Mouse (Mus musculus): ENCODE measurements around the gene Hddc3. TPM values are rescaled to one million over a fixed set of nuclear protein-coding genes. Genes with fewer than 3 reads are reported as not detected.
"Not testable (repeated sequence)": the region's sequence is repeated elsewhere in the genome, so short reads cannot be mapped to it uniquely, and the experiment has no call there.

Gene Hddc3
- polyA plus RNA-seq, 1 experiment from 2014 or later, result 27.4 TPM

DNA sequence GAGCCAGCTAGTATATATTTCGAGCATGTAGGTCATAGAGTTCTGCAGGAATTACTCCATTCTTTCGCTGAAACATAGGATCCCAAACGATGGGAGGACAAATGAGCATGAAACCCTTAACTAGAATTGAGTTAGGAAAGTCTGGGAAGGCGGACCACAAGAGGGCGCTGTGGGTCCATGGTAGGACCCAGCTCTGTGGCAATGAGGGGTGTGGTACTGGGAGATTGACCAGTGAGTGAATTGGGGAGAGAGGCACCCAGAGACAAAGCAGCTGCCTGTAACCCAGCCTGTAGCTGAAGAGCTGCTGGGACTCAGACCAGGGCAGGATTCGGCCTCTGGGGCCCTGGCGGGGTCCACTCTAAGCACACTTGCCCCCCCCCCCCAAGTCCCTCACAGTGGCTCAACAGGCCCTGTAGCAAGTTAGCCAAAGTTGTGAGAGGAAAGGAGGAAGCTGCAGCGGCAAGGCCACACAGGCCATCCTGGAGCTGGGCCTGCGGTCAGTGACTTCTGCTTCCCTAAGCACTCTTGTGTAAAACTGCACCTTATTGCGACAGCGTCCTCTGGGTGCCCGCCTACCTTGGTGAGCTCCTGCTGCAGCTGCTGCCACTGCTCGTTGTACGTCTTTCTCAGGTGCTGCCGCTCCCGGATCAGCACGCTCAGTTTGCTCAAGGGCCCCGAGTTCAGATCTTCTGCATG lies 43.5 kb downstream of the Hddc3 start:
- WGBS, result 31% methylated on average over 18 of the region's 18 CpGs
- no peaks in the 10 kb centered on the region for H3K27me3 ChIP-seq
- 0 out of 2 replicates have a peak overlapping the region, but pooled peaks have one; percentile 67 for H3K27ac ChIP-seq
- H3K4me1 ChIP-seq, result peaks cover 26% of the 10 kb centered on the region
- peak overlapping the region; percentile 55 for H3K4me2 ChIP-seq (replicated peaks)
- peak; percentile 61; the same call in 1 of the 2 replicates for ATAC-seq (ENCODE audit: insufficient number of reproducible peaks, insufficient read depth, low FRiP score, low TSS enrichment)
- H3K9me3 ChIP-seq, result no peaks in the 10 kb centered on the region
- peaks cover 15% of the 10 kb centered on the region for H3K36me3 ChIP-seq
- H3K9ac ChIP-seq, result peak overlapping the region; percentile 16; the same call in 1 of the 2 replicates
- no peak overlapping the region for H3K4me3 ChIP-seq

DNA sequence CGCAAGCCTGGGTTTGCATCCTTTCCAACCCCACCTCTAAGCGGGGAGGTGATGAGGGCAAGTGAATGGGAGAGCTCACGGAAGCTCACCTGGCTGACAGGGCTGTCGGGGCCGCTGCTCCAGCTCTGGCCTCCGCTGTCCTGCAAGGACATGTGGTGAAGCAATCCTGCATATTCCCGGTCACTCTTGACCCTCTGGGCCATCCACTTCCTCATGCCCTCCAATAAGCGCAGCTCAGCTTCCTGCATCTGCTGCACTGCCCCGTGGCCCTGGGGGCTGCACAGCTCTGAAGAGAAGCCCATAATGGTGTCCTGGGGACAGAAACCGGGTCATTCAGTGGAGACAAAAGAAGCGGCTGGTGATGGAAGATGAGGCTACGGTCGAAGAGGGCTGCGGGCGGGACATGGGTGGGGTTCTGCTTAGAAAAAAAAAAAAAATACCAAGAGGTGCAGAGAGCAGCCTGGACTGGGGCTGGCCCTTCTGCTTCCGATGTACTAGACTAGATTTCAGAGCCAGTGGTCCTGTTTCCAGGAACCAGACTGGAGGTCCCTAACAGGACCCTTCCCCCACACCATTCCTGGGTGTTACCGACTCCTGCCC lies 44.2 kb downstream of the Hddc3 start:
- H3K4me2 ChIP-seq (replicated peaks), result peak overlapping the region; percentile 55
- no peaks in the 10 kb centered on the region for H3K9me3 ChIP-seq
- H3K4me1 ChIP-seq, result peaks cover 26% of the 10 kb centered on the region
- no peaks in the 10 kb centered on the region for H3K27me3 ChIP-seq
- H3K9ac ChIP-seq, result peak overlapping the region; percentile 46
- ATAC-seq (ENCODE audit: insufficient number of reproducible peaks, insufficient read depth, low FRiP score, low TSS enrichment), result no peak
- H3K27ac ChIP-seq, result peak overlapping the region; percentile 67
- WGBS, result 28% methylated on average over 17 of the region's 17 CpGs
- H3K36me3 ChIP-seq, result peaks cover 23% of the 10 kb centered on the region
- H3K4me3 ChIP-seq, result peak overlapping the region; percentile 31

DNA sequence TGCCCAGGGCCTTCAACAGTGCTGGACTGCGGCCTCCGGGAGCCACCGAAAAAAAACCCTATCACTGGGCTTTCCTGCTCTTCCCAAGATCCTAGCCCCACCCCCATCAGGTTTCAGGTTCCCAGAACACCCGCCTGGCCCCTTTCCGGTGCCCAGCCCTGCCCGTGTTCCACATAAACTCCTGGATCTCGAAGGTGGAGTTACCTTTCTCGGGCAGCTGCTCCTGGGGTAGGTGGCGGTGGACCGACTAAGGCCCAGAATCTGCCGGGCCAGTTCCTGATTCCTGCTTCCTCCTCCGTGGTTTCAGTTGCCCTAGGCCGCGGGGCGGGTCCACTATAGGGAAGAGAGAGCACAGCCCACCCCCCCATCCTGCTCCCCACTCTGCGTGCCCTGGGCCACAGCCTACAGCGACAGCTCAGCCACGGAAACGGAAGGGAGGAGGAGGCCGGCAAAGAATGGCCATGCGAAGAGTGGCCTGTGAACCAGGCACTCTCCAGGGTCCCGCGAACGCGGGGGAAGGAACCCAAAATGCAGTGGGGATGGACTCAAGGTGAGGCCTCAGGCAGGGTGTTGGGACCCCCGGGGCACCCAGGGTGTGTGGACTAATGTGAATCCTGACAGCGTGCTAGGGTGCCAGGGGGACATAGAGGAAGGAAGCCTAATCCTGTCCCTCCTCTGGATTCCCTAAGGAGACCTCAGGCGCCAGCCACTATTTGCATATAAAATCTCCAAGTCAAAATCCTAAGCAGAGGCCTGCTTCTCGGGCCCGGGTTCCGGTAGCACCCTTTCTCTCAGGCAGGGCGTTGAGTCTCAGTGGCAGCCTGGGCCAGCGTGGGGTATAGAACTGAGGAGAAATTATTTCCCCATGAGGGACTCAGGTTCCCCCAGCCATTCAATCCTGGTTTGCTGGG lies 45.0 kb downstream of the Hddc3 start, which contains the start of gene Fes:
Gene Fes (minus strand): TSS at position 314 of the 911 bp plus-strand sequence.
- H3K9ac ChIP-seq, result peak within 1 kb of the TSS; percentile 46
- peaks cover 26% of the 10 kb centered on the region for H3K4me1 ChIP-seq
- H3K27ac ChIP-seq, result peak within 1 kb of the TSS; percentile 67
- WGBS, result 7% methylated on average over 33 of the region's 33 CpGs
- H3K27me3 ChIP-seq, result no peaks in the 10 kb centered on the region
- H3K36me3 ChIP-seq, result peaks cover 30% of the 10 kb centered on the region
- H3K4me3 ChIP-seq, result peak within 1 kb of the TSS; percentile 31
- peak within 1 kb of the TSS; percentile 55 for H3K4me2 ChIP-seq (replicated peaks)
- no peaks in the 10 kb centered on the region for H3K9me3 ChIP-seq
- 0 out of 2 replicates have a peak, but pooled peaks have one; percentile 16 for ATAC-seq (ENCODE audit: insufficient number of reproducible peaks, insufficient read depth, low FRiP score, low TSS enrichment)

DNA sequence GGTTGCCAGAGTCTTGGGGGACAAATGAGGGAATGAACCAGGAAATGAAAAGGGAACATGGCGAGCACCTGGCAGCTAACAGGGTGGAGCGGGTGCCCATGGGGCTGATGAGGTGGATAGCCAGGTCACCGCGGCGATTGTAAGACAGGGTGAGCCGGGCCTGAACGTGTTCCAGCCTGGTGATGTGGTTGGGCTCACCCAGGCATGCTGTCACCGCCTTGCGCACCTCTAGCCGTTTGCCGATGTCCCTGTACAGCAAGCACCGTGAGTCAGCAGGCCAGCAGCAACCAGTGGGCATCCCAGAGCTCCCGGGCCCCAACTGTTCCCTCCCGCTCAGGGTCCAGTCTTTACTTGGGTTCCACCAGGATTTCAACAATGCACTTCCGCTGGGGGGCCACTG lies 49.2 kb downstream of the Hddc3 start:
- Histone ChIP-seq H3K9me3 (no peaks in the 10 kb centered on the region), H3K4me2 (replicated peaks) (no peak overlapping the region), H3K4me3 (no peak overlapping the region), H3K4me1 (peaks cover 19% of the 10 kb centered on the region), H3K27ac (no peak overlapping the region), H3K36me3 (peaks cover 67% of the 10 kb centered on the region), H3K9ac (no peak overlapping the region), H3K27me3 (no peaks in the 10 kb centered on the region)
- no peak for ATAC-seq (ENCODE audit: insufficient number of reproducible peaks, insufficient read depth, low FRiP score, low TSS enrichment)
- WGBS, result 92% methylated on average over 15 of the region's 15 CpGs

DNA sequence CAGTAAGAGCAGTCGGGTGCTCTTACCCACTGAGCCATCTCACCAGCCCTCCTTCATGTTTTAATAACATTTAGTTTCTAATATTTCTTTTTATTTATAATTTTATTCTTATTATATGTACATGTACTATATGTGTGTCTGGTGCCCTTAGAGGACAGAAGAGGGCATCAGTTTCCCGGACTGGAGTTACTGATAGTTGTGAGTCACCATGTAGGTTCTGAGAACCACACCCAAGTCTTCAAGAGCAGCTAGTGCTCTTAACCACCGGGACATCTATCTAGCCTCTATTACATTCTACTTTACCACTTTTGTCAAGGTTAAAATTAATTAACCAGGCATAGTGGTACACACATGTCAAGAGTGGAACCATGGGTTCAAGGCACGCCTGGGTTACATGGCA lies 51.7 kb downstream of the Hddc3 start:
- WGBS, result 89% methylated on average over 4 of the region's 4 CpGs
- ATAC-seq (ENCODE audit: insufficient number of reproducible peaks, insufficient read depth, low FRiP score, low TSS enrichment), result no peak
- Histone ChIP-seq H3K9me3 (no peaks in the 10 kb centered on the region), H3K4me3 (no peak overlapping the region), H3K36me3 (peaks cover 77% of the 10 kb centered on the region), H3K4me1 (no peaks in the 10 kb centered on the region; the same call in 1 of the 2 replicates), H3K27me3 (no peaks in the 10 kb centered on the region), H3K4me2 (replicated peaks) (no peak overlapping the region), H3K9ac (no peak overlapping the region), H3K27ac (no peak overlapping the region)

DNA sequence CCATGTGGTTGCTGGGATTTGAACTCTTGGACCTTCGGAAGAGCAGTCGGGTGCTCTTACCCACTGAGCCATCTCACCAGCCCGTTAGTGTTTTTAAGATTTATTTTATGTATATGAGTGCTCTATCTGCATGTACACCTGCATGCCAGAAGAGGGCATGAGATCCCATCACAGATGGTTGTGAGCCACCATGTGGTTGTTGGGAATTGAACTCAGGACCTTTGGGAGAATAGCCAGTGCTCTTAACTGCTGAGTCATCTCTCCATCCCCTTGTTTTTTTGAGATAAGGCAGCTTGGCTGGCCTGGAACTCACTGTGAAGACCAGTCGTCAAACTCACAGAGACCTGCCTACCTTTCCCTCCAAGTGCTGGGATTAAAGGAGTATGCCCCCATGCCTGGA lies 53.5 kb downstream of the Hddc3 start:
- H3K9me3 ChIP-seq; H3K4me3 ChIP-seq; H3K27ac ChIP-seq; H3K4me2 ChIP-seq (replicated peaks); H3K27me3 ChIP-seq; H3K9ac ChIP-seq; ATAC-seq (ENCODE audit: insufficient number of reproducible peaks, insufficient read depth, low FRiP score, low TSS enrichment): not testable (repeated sequence)
- Histone ChIP-seq H3K36me3 (peaks cover 61% of the 10 kb centered on the region), H3K4me1 (peaks cover 16% of the 10 kb centered on the region)
- 81% methylated on average over 4 of the region's 4 CpGs for WGBS

DNA sequence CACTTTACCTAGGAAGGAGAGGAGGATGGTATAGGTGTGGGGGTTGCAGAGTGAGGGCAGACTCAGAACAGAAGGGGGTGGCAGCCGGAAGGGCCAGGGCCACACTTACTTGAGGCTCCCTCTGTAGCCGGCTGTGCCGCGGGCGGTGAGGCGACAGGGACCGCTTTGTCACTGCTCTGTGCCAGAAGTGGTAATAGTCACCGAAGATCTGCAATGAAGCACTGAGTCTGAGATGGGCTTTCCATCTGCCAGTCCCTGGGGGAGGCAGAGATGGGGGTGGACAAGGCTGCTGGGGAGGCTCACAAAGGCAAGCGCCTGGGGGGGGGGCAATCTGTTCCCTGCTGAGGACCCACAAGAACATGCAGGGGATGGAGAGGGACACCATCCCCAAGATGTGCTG lies 55.1 kb downstream of the Hddc3 start:
- WGBS, result 85% methylated on average over 9 of the region's 9 CpGs
- Histone ChIP-seq H3K4me1 (peaks cover 22% of the 10 kb centered on the region), H3K9ac (no peak overlapping the region), H3K36me3 (peaks cover 45% of the 10 kb centered on the region), H3K27ac (no peak overlapping the region), H3K27me3 (no peaks in the 10 kb centered on the region), H3K9me3 (no peaks in the 10 kb centered on the region), H3K4me2 (replicated peaks) (no peak overlapping the region), H3K4me3 (no peak overlapping the region)
- no peak for ATAC-seq (ENCODE audit: insufficient number of reproducible peaks, insufficient read depth, low FRiP score, low TSS enrichment)

DNA sequence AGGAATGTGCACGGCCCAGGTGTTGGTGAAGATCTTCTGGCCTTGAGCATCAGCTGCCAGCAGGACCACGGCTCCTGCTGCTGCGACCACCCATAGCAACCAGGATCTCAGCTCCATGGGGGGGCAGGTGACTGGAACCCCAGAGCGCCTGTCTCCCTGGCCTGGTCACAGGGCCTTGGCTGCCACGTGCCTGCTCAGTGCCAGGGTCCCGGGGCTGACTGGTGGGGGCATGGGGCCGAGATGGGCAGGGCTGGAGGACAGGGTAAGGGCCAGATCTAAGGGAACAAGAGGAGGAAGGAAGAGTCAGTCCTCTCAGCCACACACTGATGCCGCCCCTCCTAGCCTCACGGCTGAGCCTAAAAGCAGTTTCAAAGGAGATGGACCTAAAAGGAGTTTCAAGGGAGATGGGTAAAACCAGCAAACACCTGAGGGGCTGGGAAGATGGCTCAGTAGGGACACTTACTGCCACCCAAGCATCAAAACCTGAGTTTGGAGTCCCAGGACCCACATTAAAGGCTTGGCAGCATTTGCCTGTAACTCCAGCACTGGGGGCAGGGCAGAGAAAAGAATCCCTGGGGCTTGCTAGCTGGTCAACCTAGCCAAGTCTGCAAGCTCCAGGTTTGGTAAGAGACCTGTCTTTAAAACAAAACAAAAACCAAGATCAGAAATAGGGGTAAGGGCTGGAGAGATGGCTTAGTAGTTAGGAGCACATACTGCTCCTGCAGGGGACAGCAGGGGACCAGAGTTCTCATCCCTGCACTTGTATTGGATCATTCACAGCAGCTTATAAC lies 55.9 kb downstream of the Hddc3 start:
- 77% methylated on average over 9 of the region's 9 CpGs for WGBS
- Histone ChIP-seq H3K4me3 (no peak overlapping the region), H3K4me2 (replicated peaks) (no peak overlapping the region), H3K4me1 (peaks cover 22% of the 10 kb centered on the region), H3K9me3 (no peaks in the 10 kb centered on the region), H3K27ac (no peak overlapping the region), H3K27me3 (no peaks in the 10 kb centered on the region), H3K9ac (no peak overlapping the region), H3K36me3 (peaks cover 36% of the 10 kb centered on the region)
- no peak for ATAC-seq (ENCODE audit: insufficient number of reproducible peaks, insufficient read depth, low FRiP score, low TSS enrichment)

DNA sequence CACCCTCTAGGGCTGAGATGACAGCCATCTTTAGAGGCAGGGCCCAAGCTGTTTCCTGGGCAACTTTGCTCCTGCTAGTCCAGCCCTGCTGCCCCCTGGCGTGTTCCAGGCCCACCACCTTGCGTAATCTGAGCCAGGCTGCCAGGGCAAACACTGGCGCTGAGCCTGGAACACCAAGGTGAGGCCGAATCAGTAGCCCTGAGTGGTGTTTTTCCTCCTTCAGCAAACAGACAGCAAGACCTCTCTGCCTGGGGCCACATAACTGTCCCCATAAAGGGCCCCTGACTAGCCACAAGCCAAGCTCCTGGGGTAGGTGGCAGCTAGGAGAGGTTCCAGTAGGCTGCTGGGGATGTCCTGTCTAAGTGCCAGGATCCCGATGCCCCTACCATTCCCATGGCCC lies 57.2 kb downstream of the Hddc3 start:
- peaks cover 25% of the 10 kb centered on the region for H3K4me1 ChIP-seq
- H3K4me3 ChIP-seq, result no peak overlapping the region
- H3K4me2 ChIP-seq (replicated peaks), result peak overlapping the region; percentile 95; the same call in 1 of the 2 replicates
- no peak overlapping the region; the same call in 1 of the 2 replicates for H3K27ac ChIP-seq
- peaks cover 28% of the 10 kb centered on the region for H3K36me3 ChIP-seq
- H3K9ac ChIP-seq, result no peak overlapping the region
- no peak for ATAC-seq (ENCODE audit: insufficient number of reproducible peaks, insufficient read depth, low FRiP score, low TSS enrichment)
- H3K9me3 ChIP-seq, result no peaks in the 10 kb centered on the region
- peaks cover 4% of the 10 kb centered on the region; the same call in 1 of the 2 replicates for H3K27me3 ChIP-seq
- 45% methylated on average over 5 of the region's 5 CpGs for WGBS

Data from embryonic facial prominence, embryonic 12.5 days (tissue).